Mouse (Mus musculus) CD4-positive naive resting alpha-beta T cell, adult 57 days (primary cell): ENCODE measurements around the gene Tceanc2. TPM values are rescaled to one million over a fixed set of nuclear protein-coding genes. Genes with fewer than 3 reads are reported as not detected.

Experiments used
- total RNA-seq: library from RNA; stranded (reverse); gene quantifications from one replicate; pipeline ENCODE4 v1.2.4, GENCODE M21; 2023

Tceanc2 gene
- total RNA-seq = 44.0 TPM

GRCm38 (mm10) chr4:107178830-107179490 lies at the start of gene Tceanc2:
TSS of gene Tceanc2 (minus strand) at chr4:107179116.

GRCm38 (mm10) chr4:107208880-107209279 lies 30.0 kb upstream of the Tceanc2 start, which contains the start of gene Ldlrad1:
TSS of gene Ldlrad1 (plus strand) at chr4:107209180.

GRCm38 (mm10) chr4:107178182-107178829 lies 610 bp downstream of the Tceanc2 start, which contains the start of gene Tmem59:
TSS of gene Tmem59 (plus strand) at chr4:107178399.

GRCm38 (mm10) chr4:107096841-107097373 lies 82.0 kb downstream of the Tceanc2 start, which contains the start of gene Cdcp2:
TSS of gene Cdcp2 (plus strand) at chr4:107096891.

Other genes with a start within 250 kb of the Tceanc2 start
- 66.4 TPM for gene Mrpl37, start 112.2 kb downstream of the Tceanc2 start, total RNA-seq
- 16.5 TPM for gene Cyb5rl, start 112.1 kb downstream of the Tceanc2 start, total RNA-seq
- not detected for gene Cdcp2, start 82.2 kb downstream of the Tceanc2 start, total RNA-seq
- 131 TPM for gene Tmem59, start 717 bp downstream of the Tceanc2 start, total RNA-seq
- gene Ldlrad1, start 30.1 kb upstream of the Tceanc2 start, total RNA-seq = 1.1 TPM
- 51.1 TPM for gene Lrrc42, start 74.4 kb upstream of the Tceanc2 start, total RNA-seq
- 46.9 TPM for gene Hspb11, start 74.5 kb upstream of the Tceanc2 start, total RNA-seq
- gene Dio1, start 128.1 kb upstream of the Tceanc2 start, total RNA-seq = not detected
- gene Yipf1, start 135.2 kb upstream of the Tceanc2 start, total RNA-seq = 38.7 TPM
- gene Ndc1, start 188.7 kb upstream of the Tceanc2 start, total RNA-seq = 8.8 TPM